Mouse (Mus musculus): ENCODE results near the gene Gtsf1.
"Not testable (repeated sequence)": the region's sequence is repeated elsewhere in the genome, so short reads cannot be mapped to it uniquely, and the experiment has no call there.

DNA sequence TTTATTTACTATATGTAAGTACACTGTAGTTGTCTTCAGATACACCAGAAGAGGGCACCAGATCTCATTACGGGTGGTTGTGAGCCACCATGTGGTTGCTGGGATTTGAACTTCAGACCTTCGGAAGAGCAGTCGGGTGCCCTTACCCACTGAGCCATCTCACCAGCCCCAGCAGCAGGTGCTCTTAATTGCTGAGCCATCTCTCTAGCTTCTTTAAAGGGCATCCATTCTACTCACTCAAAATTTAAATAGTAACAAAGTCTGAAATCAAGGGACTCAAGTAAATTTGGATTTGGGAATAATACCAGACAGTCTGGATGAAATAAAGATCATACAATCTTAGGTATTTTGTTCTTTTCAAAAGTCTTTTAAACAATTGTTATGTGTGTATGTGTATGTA lies 24.7 kb downstream of the Gtsf1 start:
- not testable (repeated sequence) for TF ChIP-seq MYOD1 (IDR thresholded peaks at IDR 0.05; ENCODE audit: control insufficient read depth, insufficient read length, low read depth); CTCF (IDR thresholded peaks at IDR 0.05; ENCODE audit: control insufficient read depth, insufficient read depth, insufficient read length); MYOG (IDR thresholded peaks at IDR 0.05; ENCODE audit: control insufficient read depth, extremely low read depth, insufficient read length); USF1 (IDR thresholded peaks at IDR 0.05; ENCODE audit: low read depth); MAX (IDR thresholded peaks at IDR 0.05)
